Mouse (Mus musculus): ENCODE measurements around the gene Mink1.

- no peak for TF ChIP-seq CTCF (IDR thresholded peaks at IDR 0.05; ENCODE audit: control insufficient read depth, insufficient read depth, low read length)
- no peak for TF ChIP-seq POLR2A (IDR thresholded peaks at IDR 0.05; ENCODE audit: borderline replicate concordance, control insufficient read depth, low read depth, low read length)
Observed at GRCm38 (mm10) chr11:70649185-70649734, 86.6 kb downstream of the Mink1 start.

Measured in bone marrow, adult 2 months (tissue).